Mouse (Mus musculus) CH12.LX (cell line): ENCODE measurements at regions not wholly inside any gene's neighbourhood (a gene's known extent, or its start where the extent isn't known, plus 50 kb on each side); places are given as distances from the start of the nearest gene placed in this dataset.

Source experiments
- DNase-seq: peaks from one replicate; pipeline ENCODE4 v3.0.0-alpha.2; 2013; ENCODE audit errors: extremely low read depth
- H3K27ac ChIP-seq: 2 replicates; pipeline ENCODE4 v1.5.1; 2012; ENCODE audit warnings: low read depth, mild to moderate bottlenecking, control low read depth, moderate library complexity; ENCODE audit not compliant: insufficient read depth
- H3K27me3 ChIP-seq: replicated peaks from 2 replicates; pipeline ENCODE3; 2012; ENCODE audit warnings: inconsistent platforms
- H3K36me3 ChIP-seq, 2 experiments: replicated peaks in 1 of 2; 2 replicates each; pipeline versions ENCODE3 to v1.6.1; 2012; ENCODE audit warnings: inconsistent platforms in 1 of 2, low read length in 1 of 2, mild to moderate bottlenecking in 1 of 2, mixed read lengths in 1 of 2, moderate library complexity in 1 of 2; ENCODE audit not compliant: control insufficient read depth in 1 of 2, insufficient read depth in 1 of 2
- H3K4me1 ChIP-seq, 2 experiments: 2 replicates each; pipeline ENCODE4 v1.6.1; 2012; ENCODE audit warnings: inconsistent platforms in 1 of 2, moderate library complexity in 1 of 2; ENCODE audit not compliant: insufficient read depth in 2 of 2, control insufficient read depth in 1 of 2
- H3K4me2 ChIP-seq: 2 replicates; pipeline ENCODE4 v1.6.1; 2012; ENCODE audit warnings: low read depth, mild to moderate bottlenecking, control low read depth; ENCODE audit not compliant: poor library complexity, insufficient read depth, severe bottlenecking
- H3K4me3 ChIP-seq, 3 experiments: fragments of 150-350 bp in 1 of 3; sonication (generic) in 1 of 3; replicated peaks in 1 of 3; 2 replicates each; pipeline versions ENCODE3 to v1.5.1; 2011 to 2012; ENCODE audit warnings: low read depth in 2 of 3, low read length in 2 of 3, mild to moderate bottlenecking in 2 of 3, moderate library complexity in 2 of 3, control low read depth in 1 of 3, improper control_type of control experiment in 1 of 3, inconsistent platforms in 1 of 3, mixed read lengths in 1 of 3; ENCODE audit not compliant: poor library complexity in 1 of 3
- H3K79me2 ChIP-seq: replicated peaks from 2 replicates; pipeline ENCODE4 v1.6.1; 2012; ENCODE audit warnings: mild to moderate bottlenecking, moderate library complexity; ENCODE audit not compliant: control insufficient read depth, poor library complexity, insufficient read depth, severe bottlenecking; ENCODE audit errors: extremely low read depth
- H3K9ac ChIP-seq: 2 replicates; pipeline ENCODE4 v1.6.1; 2012; ENCODE audit warnings: low read depth, mild to moderate bottlenecking, control low read depth, moderate library complexity; ENCODE audit not compliant: insufficient read depth
- H3K9me3 ChIP-seq: replicated peaks from 2 replicates; pipeline ENCODE3; 2012; ENCODE audit warnings: low read length, inconsistent platforms, mixed read lengths
- BHLHE40 ChIP-seq: IDR thresholded peaks from 2 replicates; pipeline ENCODE4 v1.6.1; 2011; ENCODE audit warnings: mild to moderate bottlenecking, low read depth, low read length, improper control_type of control experiment
- CHD1 ChIP-seq: IDR thresholded peaks from 2 replicates; pipeline ENCODE4 v1.6.1; 2012; ENCODE audit warnings: low read depth, low read length, improper control_type of control experiment, inconsistent platforms
- E2F4 ChIP-seq: IDR thresholded peaks from 2 replicates; pipeline ENCODE4 v1.6.1; 2011; ENCODE audit warnings: low read depth, low read length, improper control_type of control experiment; ENCODE audit not compliant: insufficient replicate concordance
- ELF1 ChIP-seq: IDR thresholded peaks from 2 replicates; pipeline ENCODE4 v1.6.1; 2014; ENCODE audit warnings: low read depth, mild to moderate bottlenecking, inconsistent platforms, low read length, improper control_type of control experiment
- EP300 ChIP-seq: IDR thresholded peaks from 2 replicates; pipeline ENCODE4 v1.6.1; 2011; ENCODE audit warnings: low read length, improper control_type of control experiment
- GABPA ChIP-seq: IDR thresholded peaks from 2 replicates; pipeline ENCODE4 v1.6.1; 2012; ENCODE audit warnings: low read depth, low read length, improper control_type of control experiment, inconsistent platforms; ENCODE audit not compliant: insufficient replicate concordance
- HCFC1 ChIP-seq: IDR thresholded peaks from 2 replicates; pipeline ENCODE4 v1.6.1; 2012; ENCODE audit warnings: low read depth, mild to moderate bottlenecking, inconsistent platforms, low read length, improper control_type of control experiment
- IRF4 ChIP-seq: IDR thresholded peaks from 2 replicates; pipeline ENCODE4 v1.6.1; 2014; ENCODE audit warnings: low read depth, mild to moderate bottlenecking, inconsistent platforms, low read length, improper control_type of control experiment
- JUND ChIP-seq: conservative IDR thresholded peaks from 2 replicates; pipeline ENCODE4 v1.6.1; 2011; ENCODE audit warnings: low read depth, low read length, improper control_type of control experiment
- MXI1 ChIP-seq: IDR thresholded peaks from 2 replicates; pipeline ENCODE4 v1.6.1; 2011; ENCODE audit warnings: mild to moderate bottlenecking, low read depth, low read length, improper control_type of control experiment
- MYC ChIP-seq: IDR thresholded peaks from 2 replicates; pipeline ENCODE4 v1.6.1; 2011; ENCODE audit warnings: low read depth, mild to moderate bottlenecking, improper control_type of control experiment, low read length
- NELFE ChIP-seq: IDR thresholded peaks from 2 replicates; pipeline ENCODE4 v1.6.1; 2011; ENCODE audit warnings: low read depth, low read length, improper control_type of control experiment
- PAX5 ChIP-seq: IDR thresholded peaks from 2 replicates; pipeline ENCODE4 v1.6.1; 2012; ENCODE audit warnings: low read length, inconsistent platforms, mixed read lengths
- POLR2A ChIP-seq: IDR thresholded peaks from 2 replicates; pipeline ENCODE4 v1.6.1; 2011; ENCODE audit warnings: low read depth, mild to moderate bottlenecking, improper control_type of control experiment, low read length
- RAD21 ChIP-seq: IDR thresholded peaks from 2 replicates; pipeline ENCODE4 v1.6.1; 2011; ENCODE audit warnings: low read depth, mild to moderate bottlenecking, low read length, improper control_type of control experiment, moderate library complexity
- RCOR1 ChIP-seq: conservative IDR thresholded peaks from 2 replicates; pipeline ENCODE4 v1.6.1; 2012; ENCODE audit warnings: low read depth, mild to moderate bottlenecking, inconsistent platforms, low read length, improper control_type of control experiment
- SIN3A ChIP-seq: IDR thresholded peaks from 2 replicates; pipeline ENCODE4 v1.6.1; 2012; ENCODE audit warnings: low read length, improper control_type of control experiment, inconsistent platforms
- TBP ChIP-seq: conservative IDR thresholded peaks from 2 replicates; pipeline ENCODE4 v1.6.1; 2011; ENCODE audit warnings: low read depth, low read length, improper control_type of control experiment
- TCF12 ChIP-seq: IDR thresholded peaks from 2 replicates; pipeline ENCODE4 v1.6.1; 2014; ENCODE audit warnings: low read depth, mild to moderate bottlenecking, inconsistent platforms, low read length, improper control_type of control experiment
- UBTF ChIP-seq: IDR thresholded peaks from 2 replicates; pipeline ENCODE4 v1.6.1; 2012; ENCODE audit warnings: low read depth, mild to moderate bottlenecking, inconsistent platforms, low read length, improper control_type of control experiment, moderate library complexity
- ZKSCAN1 ChIP-seq: IDR thresholded peaks from 2 replicates; pipeline ENCODE4 v1.6.1; 2012; ENCODE audit warnings: low read depth, inconsistent platforms, low read length, improper control_type of control experiment, borderline replicate concordance
- dilution Hi-C: fragments of 300-500 bp; cut with MboI; formaldehyde crosslinking; loops from 2 replicates; pipeline ENCODE4 v1.14.3; 2020; ENCODE audit warnings: low sequenced_read_pairs; ENCODE audit not compliant: extremely low pct_unique_long_range_greater_than_20kb, extremely low pct_ligation_motif_present
- in situ Hi-C: fragments of 300-500 bp; cut with MboI; formaldehyde crosslinking; loops from 3 replicates; pipeline ENCODE4 v1.14.3; 2019; ENCODE audit warnings: low sequenced_read_pairs, low pct_ligation_motif_present, low pct_unique_long_range_greater_than_20kb, mixed read lengths

DNA sequence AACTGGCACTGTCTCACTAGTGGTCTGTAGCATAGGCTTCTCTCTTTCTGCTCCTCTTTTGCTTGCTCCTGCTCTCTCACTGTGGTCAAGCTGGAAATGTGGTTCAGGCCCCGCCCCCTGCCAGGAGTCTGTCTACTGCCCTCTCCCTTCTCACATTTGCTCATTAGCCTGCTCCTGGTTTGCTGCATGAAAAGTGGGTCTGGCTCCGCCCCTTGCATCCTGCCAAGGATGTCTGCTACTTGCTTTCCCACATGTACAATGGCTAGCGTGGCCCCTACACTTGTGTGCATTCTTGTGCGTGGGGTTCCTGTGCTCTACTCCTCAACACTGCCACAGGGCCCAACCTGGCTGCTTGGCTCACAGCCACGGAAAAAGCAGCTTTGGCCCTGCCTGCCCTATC is 326.7 kb upstream of the Chrm3 start:
- Histone ChIP-seq H3K79me2 (no peaks in the 10 kb centered on the region), H3K9ac (no peak overlapping the region), H3K9me3 (no peaks in the 10 kb centered on the region), H3K36me3 (no peaks in the 10 kb centered on the region), H3K4me3 (no peak overlapping the region), H3K27ac (no peak overlapping the region), H3K4me1 (0 out of 4 replicates have a peak, but pooled peaks cover 0 to 3% of the 10 kb centered on the region in 2 experiments), H3K27me3 (no peaks in the 10 kb centered on the region), H3K4me2 (no peak overlapping the region)
- dilution Hi-C loops (no loop called here), in situ Hi-C loops (no loop called here)
- DNase-seq, result no peak
- TF ChIP-seq BHLHE40, result no peak
- no peak for TF ChIP-seq MYC
- no peak for TF ChIP-seq NELFE
- TF ChIP-seq ZKSCAN1, result no peak
- no peak for TF ChIP-seq RAD21
- TF ChIP-seq E2F4, result no peak
- no peak for TF ChIP-seq SIN3A
- no peak for TF ChIP-seq CHD1
- no peak for TF ChIP-seq ELF1
- no peak for TF ChIP-seq PAX5
- TF ChIP-seq UBTF, result no peak
- no peak for TF ChIP-seq GABPA
- no peak for TF ChIP-seq RCOR1
- no peak for TF ChIP-seq JUND
- TF ChIP-seq MXI1, result no peak

DNA sequence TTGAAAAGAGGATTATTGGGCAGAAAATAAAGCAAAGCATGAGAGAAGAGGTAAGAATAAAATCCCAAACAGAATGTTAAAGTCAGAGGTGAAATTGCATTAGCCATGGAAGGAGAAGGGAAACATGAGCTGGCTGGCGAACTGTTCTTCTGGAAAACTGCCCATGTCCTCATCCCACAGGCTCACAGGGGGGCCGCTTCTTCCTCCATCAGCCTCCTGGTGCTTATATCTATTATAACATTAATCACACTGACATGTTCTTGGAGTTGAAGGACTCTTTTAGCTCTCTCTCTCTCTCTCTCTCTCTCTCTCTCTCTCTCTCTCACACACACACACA is 293.4 kb upstream of the Chrm3 start:
- H3K9me3 ChIP-seq, result no peaks in the 10 kb centered on the region
- in situ Hi-C loops, result no loop called here
- H3K27ac ChIP-seq, result no peak overlapping the region
- no peak overlapping the region for H3K4me3 ChIP-seq
- H3K9ac ChIP-seq, result no peak overlapping the region
- dilution Hi-C loops, result no loop called here
- DNase-seq, result no peak
- TF ChIP-seq TCF12 (no peak), BHLHE40 (no peak), POLR2A (no peak), UBTF (no peak), TBP (no peak), HCFC1 (no peak), PAX5 (no peak), EP300 (no peak), E2F4 (no peak), IRF4 (no peak), SIN3A (no peak), ELF1 (no peak)
- no peaks in the 10 kb centered on the region for H3K27me3 ChIP-seq
- no peaks in the 10 kb centered on the region for H3K36me3 ChIP-seq
- H3K4me2 ChIP-seq, result no peak overlapping the region
- H3K79me2 ChIP-seq, result no peaks in the 10 kb centered on the region
- no peaks in the 10 kb centered on the region for H3K4me1 ChIP-seq
